Mouse (Mus musculus): Measurements from ENCODE around the gene Dis3. TPM values are rescaled to one million over a fixed set of nuclear protein-coding genes. Genes with fewer than 3 reads are reported as not detected.
"Not testable (repeated sequence)": the region's sequence is repeated elsewhere in the genome, so short reads cannot be mapped to it uniquely, and the experiment has no call there.

Dis3 gene
- polyA plus RNA-seq, 1 experiment: 12.5 TPM

GRCm38 (mm10) chr14:99044096-99044495, 55.5 kb downstream of the Dis3 start:
- Histone ChIP-seq H3K4me1 (ENCODE audit: control insufficient read depth, insufficient read depth, low read length) (peaks cover 6% of the 10 kb centered on the region), H3K4me3 (ENCODE audit: insufficient read depth, low read length) (no peak overlapping the region)
- TF ChIP-seq POLR2A (IDR thresholded peaks at IDR 0.05; ENCODE audit: extremely low read depth, insufficient read depth, low read length) (no peak), CTCF (IDR thresholded peaks at IDR 0.05; ENCODE audit: extremely low read depth, insufficient read depth, low read length) (no peak)

DNA sequence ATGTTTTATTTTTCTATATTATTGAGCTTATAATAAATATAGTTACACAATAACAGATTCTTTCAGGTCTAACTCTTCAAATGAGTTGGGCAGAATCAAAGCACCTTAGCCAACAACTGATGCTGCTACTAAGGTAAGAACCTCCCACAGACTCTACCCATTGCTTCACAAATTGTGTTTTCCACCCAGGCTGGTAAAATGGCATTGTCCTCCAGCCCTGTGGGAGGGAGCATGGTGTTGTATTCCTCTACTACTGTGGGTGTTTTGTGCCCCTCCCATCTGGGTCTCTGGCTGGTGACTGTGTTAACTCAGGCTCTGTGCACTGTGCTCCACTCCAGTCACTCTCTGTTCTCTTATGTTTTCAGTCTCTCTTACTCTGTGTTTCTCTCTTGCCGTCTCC, 56.1 kb downstream of the Dis3 start:
- Histone ChIP-seq H3K27ac (ENCODE audit: insufficient read depth, low read length) (no peak overlapping the region), H3K4me1 (ENCODE audit: control insufficient read depth, insufficient read depth, low read length) (peaks cover 6% of the 10 kb centered on the region), H3K4me3 (ENCODE audit: insufficient read depth, low read length) (no peak overlapping the region)
- TF ChIP-seq CTCF (IDR thresholded peaks at IDR 0.05; ENCODE audit: extremely low read depth, insufficient read depth, low read length): no peak
- TF ChIP-seq POLR2A (IDR thresholded peaks at IDR 0.05; ENCODE audit: extremely low read depth, insufficient read depth, low read length): no peak

More at GRCm38 (mm10) chr14:99044096-99044495, 55.5 kb downstream of the Dis3 start:
- H3K27ac ChIP-seq (ENCODE audit: insufficient read depth, low read length): no peak overlapping the region

DNA sequence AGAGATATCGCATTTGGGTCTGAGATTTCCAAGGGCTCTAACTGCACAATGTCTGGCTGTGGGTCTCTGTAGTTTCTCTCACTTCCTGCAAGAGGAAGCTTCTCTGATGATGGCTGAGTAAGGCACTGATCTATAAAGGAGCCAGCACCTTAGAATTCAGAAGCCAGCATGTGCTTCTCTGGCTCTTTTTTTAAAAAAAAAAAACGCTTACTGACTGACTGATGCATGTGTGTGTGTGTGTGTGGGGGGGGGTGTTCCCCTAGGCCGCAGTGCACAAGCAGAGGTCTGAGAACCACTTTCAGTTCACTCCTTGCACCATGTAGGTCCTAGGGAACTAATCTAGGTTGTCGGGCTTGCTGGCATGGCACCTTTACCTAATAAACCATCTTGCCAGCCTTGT, 58.2 kb downstream of the Dis3 start:
- Histone ChIP-seq H3K4me3 (ENCODE audit: insufficient read depth, low read length) (no peak overlapping the region), H3K27ac (ENCODE audit: insufficient read depth, low read length) (no peak overlapping the region), H3K4me1 (ENCODE audit: control insufficient read depth, insufficient read depth, low read length) (peaks cover 6% of the 10 kb centered on the region)
- TF ChIP-seq POLR2A (IDR thresholded peaks at IDR 0.05; ENCODE audit: extremely low read depth, insufficient read depth, low read length): no peak
- no peak for TF ChIP-seq CTCF (IDR thresholded peaks at IDR 0.05; ENCODE audit: extremely low read depth, insufficient read depth, low read length)

GRCm38 (mm10) chr14:99039308-99039707, 60.3 kb downstream of the Dis3 start:
- not testable (repeated sequence) for H3K4me3 ChIP-seq (ENCODE audit: insufficient read depth, low read length)

GRCm38 (mm10) chr14:99037703-99038102, 61.9 kb downstream of the Dis3 start:
- TF ChIP-seq CTCF (IDR thresholded peaks at IDR 0.05; ENCODE audit: extremely low read depth, insufficient read depth, low read length) (no peak), POLR2A (IDR thresholded peaks at IDR 0.05; ENCODE audit: extremely low read depth, insufficient read depth, low read length) (no peak)

More at GRCm38 (mm10) chr14:99039308-99039707, 60.3 kb downstream of the Dis3 start:
- not testable (repeated sequence) for H3K4me1 ChIP-seq (ENCODE audit: control insufficient read depth, insufficient read depth, low read length); H3K27ac ChIP-seq (ENCODE audit: insufficient read depth, low read length)

DNA sequence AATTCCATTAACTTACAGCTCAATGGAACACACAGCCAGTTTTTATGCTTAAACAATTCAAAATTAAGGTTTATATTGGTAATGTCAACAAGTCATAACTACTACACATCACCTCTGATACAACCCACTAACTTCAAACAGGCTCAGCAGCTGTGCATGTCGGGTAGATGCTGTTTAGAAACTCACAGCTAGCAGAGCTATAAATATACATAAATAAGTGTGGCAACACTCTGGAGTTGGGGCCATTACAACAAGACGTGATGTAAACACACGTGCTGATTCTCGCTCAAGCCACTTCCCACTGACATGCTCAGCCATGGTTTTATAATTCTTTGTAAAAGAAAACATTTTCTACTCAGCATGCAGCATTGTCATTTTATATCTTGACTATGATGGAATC, 63.5 kb downstream of the Dis3 start:
- no peak overlapping the region for H3K27ac ChIP-seq (ENCODE audit: insufficient read depth, low read length)
- H3K4me1 ChIP-seq (ENCODE audit: control insufficient read depth, insufficient read depth, low read length): no peaks in the 10 kb centered on the region
- TF ChIP-seq POLR2A (IDR thresholded peaks at IDR 0.05; ENCODE audit: extremely low read depth, insufficient read depth, low read length): no peak
- TF ChIP-seq CTCF (IDR thresholded peaks at IDR 0.05; ENCODE audit: extremely low read depth, insufficient read depth, low read length): no peak
- no peak overlapping the region for H3K4me3 ChIP-seq (ENCODE audit: insufficient read depth, low read length)

More at GRCm38 (mm10) chr14:99037703-99038102, 61.9 kb downstream of the Dis3 start:
- Histone ChIP-seq H3K27ac (ENCODE audit: insufficient read depth, low read length) (no peak overlapping the region), H3K4me3 (ENCODE audit: insufficient read depth, low read length) (no peak overlapping the region), H3K4me1 (ENCODE audit: control insufficient read depth, insufficient read depth, low read length) (no peaks in the 10 kb centered on the region)

- H3K27ac ChIP-seq (ENCODE audit: insufficient read depth, low read length); H3K4me3 ChIP-seq (ENCODE audit: insufficient read depth, low read length); H3K4me1 ChIP-seq (ENCODE audit: control insufficient read depth, insufficient read depth, low read length): not testable (repeated sequence)
Measured at GRCm38 (mm10) chr14:99034851-99035250, 64.7 kb downstream of the Dis3 start.

GRCm38 (mm10) chr14:99032596-99032995, 67.0 kb downstream of the Dis3 start:
- no peak overlapping the region for H3K4me3 ChIP-seq (ENCODE audit: insufficient read depth, low read length)
- no peak overlapping the region for H3K27ac ChIP-seq (ENCODE audit: insufficient read depth, low read length)

GRCm38 (mm10) chr14:99031337-99031873, 68.2 kb downstream of the Dis3 start:
- Histone ChIP-seq H3K4me3 (ENCODE audit: insufficient read depth, low read length) (no peak overlapping the region), H3K4me1 (ENCODE audit: control insufficient read depth, insufficient read depth, low read length) (no peaks in the 10 kb centered on the region), H3K27ac (ENCODE audit: insufficient read depth, low read length) (no peak overlapping the region)
- TF ChIP-seq CTCF (IDR thresholded peaks at IDR 0.05; ENCODE audit: extremely low read depth, insufficient read depth, low read length): no peak

More at GRCm38 (mm10) chr14:99032596-99032995, 67.0 kb downstream of the Dis3 start:
- H3K4me1 ChIP-seq (ENCODE audit: control insufficient read depth, insufficient read depth, low read length): no peaks in the 10 kb centered on the region
- TF ChIP-seq CTCF (IDR thresholded peaks at IDR 0.05; ENCODE audit: extremely low read depth, insufficient read depth, low read length) (no peak), POLR2A (IDR thresholded peaks at IDR 0.05; ENCODE audit: extremely low read depth, insufficient read depth, low read length) (no peak)

DNA sequence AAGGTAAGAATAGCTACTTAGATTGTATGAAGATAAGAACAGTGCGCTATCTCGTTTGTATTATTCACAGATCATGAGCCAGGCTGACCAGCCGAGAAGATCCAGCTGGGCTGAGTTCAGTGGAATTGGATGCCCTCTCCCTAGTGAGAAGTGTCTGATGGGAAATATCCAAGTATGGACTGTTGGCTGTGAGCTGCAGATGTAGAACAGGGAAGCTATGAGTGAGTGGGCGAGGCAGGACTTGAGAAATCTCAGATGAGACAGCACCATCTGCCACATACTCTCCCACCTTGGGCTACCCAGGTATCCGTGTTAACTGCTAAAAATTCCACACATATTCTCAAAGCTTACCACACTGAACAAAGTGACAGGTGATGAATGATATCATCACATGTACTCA, 69.6 kb downstream of the Dis3 start:
- no peak for TF ChIP-seq POLR2A (IDR thresholded peaks at IDR 0.05; ENCODE audit: extremely low read depth, insufficient read depth, low read length)
- no peak for TF ChIP-seq CTCF (IDR thresholded peaks at IDR 0.05; ENCODE audit: extremely low read depth, insufficient read depth, low read length)
- H3K4me1 ChIP-seq (ENCODE audit: control insufficient read depth, insufficient read depth, low read length): no peaks in the 10 kb centered on the region
- no peak overlapping the region for H3K27ac ChIP-seq (ENCODE audit: insufficient read depth, low read length)
- H3K4me3 ChIP-seq (ENCODE audit: insufficient read depth, low read length): no peak overlapping the region

Other genes with a start within 250 kb of the Dis3 start
- gene Rpl36a-ps1, start 105.5 kb downstream of the Dis3 start, polyA plus RNA-seq (2012; rRNA removed): 2.4 and 4.3 TPM in 2 replicates
- 63.3 and 67.9 TPM in 2 replicates for gene Mzt1, start 53.6 kb downstream of the Dis3 start, polyA plus RNA-seq (2012; rRNA removed)
- 3.5 and 4.0 TPM in 2 replicates for gene Bora, start 53.5 kb downstream of the Dis3 start, polyA plus RNA-seq (2012; rRNA removed)
- 6.9 and 8.8 TPM in 2 replicates for gene Pibf1, start 346 bp downstream of the Dis3 start, polyA plus RNA-seq (2012; rRNA removed)
- 8.5 and 8.9 TPM in 2 replicates for gene Klf5, start 198.9 kb upstream of the Dis3 start, polyA plus RNA-seq (2012; rRNA removed)

All from cortical plate, adult 2 months (tissue).